Mouse (Mus musculus) midbrain, embryonic 11.5 days (tissue): ENCODE results near the gene Fsd2. TPM values are rescaled to one million over a fixed set of nuclear protein-coding genes. Genes with fewer than 3 reads are reported as not detected.

Experiments used
- ATAC-seq: fragments of 200-750 bp; cut with Nextera tagmentation; 2 replicates; pipeline ENCODE4 v1.8.0; 2017; ENCODE audit warnings: moderate TSS enrichment, moderate library complexity; ENCODE audit not compliant: low FRiP score
- DNase-seq: peaks from one replicate; pipeline ENCODE4 v3.0.0; 2015; ENCODE audit warnings: low spot score; ENCODE audit errors: missing footprints
- H3K27ac ChIP-seq: fragments of 300-500 bp; sonication (generic); 2 replicates; pipeline ENCODE4 v1.5.1; 2014; ENCODE audit warnings: low read depth, low read length
- H3K27me3 ChIP-seq: fragments of 300-500 bp; sonication (generic); 2 replicates; pipeline ENCODE4 v1.6.1; 2014; ENCODE audit warnings: mild to moderate bottlenecking, low read length, moderate library complexity, mixed read lengths; ENCODE audit not compliant: control insufficient read depth, insufficient read depth
- H3K36me3 ChIP-seq: fragments of 300-500 bp; sonication (generic); 2 replicates; pipeline ENCODE4 v1.6.1; 2014; ENCODE audit warnings: mild to moderate bottlenecking, low read length, moderate library complexity, mixed read lengths; ENCODE audit not compliant: control insufficient read depth, insufficient read depth
- H3K4me1 ChIP-seq: fragments of 300-500 bp; sonication (generic); 2 replicates; pipeline ENCODE4 v1.6.1; 2014; ENCODE audit warnings: low read length; ENCODE audit not compliant: control insufficient read depth, insufficient read depth
- H3K4me2 ChIP-seq: fragments of 300-500 bp; sonication (generic); 2 replicates; pipeline ENCODE4 v1.6.1; 2014; ENCODE audit warnings: mild to moderate bottlenecking, moderate library complexity
- H3K4me3 ChIP-seq: fragments of 300-500 bp; sonication (generic); 2 replicates; pipeline ENCODE4 v1.5.1; 2014; ENCODE audit warnings: low read depth, low read length
- H3K9ac ChIP-seq: fragments of 300-500 bp; sonication (generic); 2 replicates; pipeline ENCODE4 v1.6.1; 2014; ENCODE audit warnings: low read length
- H3K9me3 ChIP-seq: fragments of 300-500 bp; sonication (generic); 2 replicates; pipeline ENCODE4 v1.6.1; 2016; ENCODE audit warnings: low read length; ENCODE audit not compliant: control insufficient read depth
- WGBS: fragments of 180-500 bp; shearing (Covaris S2); extraction: QIAGEN DNeasy Blood & Tissue Kit; methylation state at CpG from one replicate; pipeline ENCODE4 v1.1.7; 2014; 5-methylcytosine and 5-hydroxymethylcytosine counted together
- polyA plus RNA-seq: library from polyadenylated mRNA; unstranded; fragments of >200 nt; fragmentation: Nextera tagmentation; extraction: Ambion mirVana; gene quantifications from 2 replicates; pipeline ENCODE4 v1.2.1, GENCODE M21; 2014

Fsd2 gene
- polyA plus RNA-seq, 1 experiment from 2014 or later: 0.08 TPM

DNA sequence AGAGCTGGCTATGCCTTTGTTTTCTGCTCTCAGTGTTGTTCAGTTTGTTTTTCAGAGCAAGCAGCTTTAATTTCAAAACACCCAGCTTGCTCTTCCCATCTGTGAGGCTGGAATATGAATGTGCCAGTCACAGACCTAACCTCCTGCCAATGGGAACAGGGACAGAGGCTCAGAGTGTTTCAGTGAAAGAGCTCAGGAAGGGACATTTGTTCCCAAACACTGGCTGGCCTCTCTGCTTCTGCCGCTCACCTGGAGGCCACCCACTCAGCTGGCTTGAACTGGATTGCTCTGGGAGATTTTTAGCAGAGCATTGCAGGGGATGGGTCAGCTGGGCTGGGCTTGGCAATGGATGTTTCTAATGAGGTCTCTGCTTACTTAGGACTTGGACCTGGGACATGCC is 25.7 kb downstream of the Fsd2 start:
- H3K36me3 ChIP-seq: no peaks in the 10 kb centered on the region
- no peak overlapping the region for H3K9ac ChIP-seq
- no peak overlapping the region for H3K4me3 ChIP-seq
- no peak overlapping the region for H3K27ac ChIP-seq
- no peak overlapping the region for H3K4me2 ChIP-seq
- 0 out of 2 replicates have a peak, but pooled peaks cover 2% of the 10 kb centered on the region for H3K4me1 ChIP-seq
- H3K9me3 ChIP-seq: no peaks in the 10 kb centered on the region
- H3K27me3 ChIP-seq: no peaks in the 10 kb centered on the region
- 75% methylated on average over 1 of the region's 1 CpGs for WGBS
- ATAC-seq (no peak), DNase-seq (peak; percentile 61)

DNA sequence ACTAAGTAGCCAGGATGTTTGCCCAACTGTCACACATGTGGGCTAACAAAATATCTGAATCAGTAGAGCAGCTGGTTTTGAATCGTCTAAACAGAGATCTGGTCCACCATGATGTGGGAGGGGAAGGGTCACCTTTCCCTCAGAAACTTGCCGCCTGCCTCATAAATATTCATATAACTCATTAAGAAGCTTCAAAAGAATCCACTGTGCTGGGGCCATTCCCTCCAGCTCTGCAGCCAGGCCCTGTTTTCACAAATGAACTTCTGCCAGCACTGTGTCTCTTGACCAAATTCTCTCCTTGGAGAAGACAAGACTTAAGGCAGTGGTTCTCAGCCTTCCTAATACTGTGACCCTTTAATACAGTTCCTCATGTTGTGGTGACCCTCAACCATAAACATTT is 27.2 kb downstream of the Fsd2 start:
- ATAC-seq: peak; percentile 67; the same call in 1 of the 2 replicates
- Histone ChIP-seq H3K27me3 (no peaks in the 10 kb centered on the region), H3K4me1 (0 out of 2 replicates have a peak, but pooled peaks cover 2% of the 10 kb centered on the region), H3K9me3 (no peaks in the 10 kb centered on the region), H3K4me3 (no peak overlapping the region), H3K36me3 (no peaks in the 10 kb centered on the region; the same call in 1 of the 2 replicates), H3K27ac (no peak overlapping the region), H3K4me2 (no peak overlapping the region), H3K9ac (no peak overlapping the region)
- WGBS: 17% methylated on average over 2 of the region's 2 CpGs
- no peak for DNase-seq

DNA sequence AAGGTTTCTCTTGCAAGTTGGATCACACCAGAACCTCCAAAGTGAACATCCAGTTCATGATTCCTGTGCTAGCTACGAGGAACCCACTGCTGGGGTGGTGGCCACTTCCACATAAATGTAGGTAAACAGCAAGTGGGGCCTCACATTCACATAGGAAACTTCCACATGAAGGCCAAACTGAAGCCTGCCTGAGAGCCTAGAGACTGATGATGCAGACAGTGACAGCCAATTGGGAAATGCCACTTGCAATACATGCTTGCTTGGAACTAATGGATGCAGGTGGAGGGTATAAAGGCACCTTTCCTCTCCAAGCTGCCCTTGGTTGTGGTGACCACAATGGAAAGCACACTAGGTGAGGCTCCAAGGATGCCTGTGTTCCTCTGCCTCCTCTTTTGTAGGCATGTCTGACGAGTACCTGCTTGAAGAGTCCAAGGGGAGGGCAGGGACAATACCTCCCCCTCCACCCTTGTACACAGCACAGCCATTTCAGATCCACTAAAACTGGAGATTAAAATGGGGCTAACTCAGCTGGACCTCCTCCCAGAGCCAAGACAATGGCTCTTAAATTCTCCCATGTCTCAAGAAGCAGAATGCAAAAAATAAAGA is 28.6 kb downstream of the Fsd2 start:
- Histone ChIP-seq H3K4me1 (0 out of 2 replicates have a peak, but pooled peaks cover 2% of the 10 kb centered on the region), H3K9me3 (no peaks in the 10 kb centered on the region), H3K4me3 (no peak overlapping the region), H3K4me2 (no peak overlapping the region), H3K27ac (no peak overlapping the region), H3K36me3 (peaks cover 6% of the 10 kb centered on the region; the same call in 1 of the 2 replicates), H3K9ac (no peak overlapping the region), H3K27me3 (no peaks in the 10 kb centered on the region)
- DNase-seq: peak; percentile 83
- ATAC-seq: no peak
- WGBS: 80% methylated on average over 2 of the region's 2 CpGs

DNA sequence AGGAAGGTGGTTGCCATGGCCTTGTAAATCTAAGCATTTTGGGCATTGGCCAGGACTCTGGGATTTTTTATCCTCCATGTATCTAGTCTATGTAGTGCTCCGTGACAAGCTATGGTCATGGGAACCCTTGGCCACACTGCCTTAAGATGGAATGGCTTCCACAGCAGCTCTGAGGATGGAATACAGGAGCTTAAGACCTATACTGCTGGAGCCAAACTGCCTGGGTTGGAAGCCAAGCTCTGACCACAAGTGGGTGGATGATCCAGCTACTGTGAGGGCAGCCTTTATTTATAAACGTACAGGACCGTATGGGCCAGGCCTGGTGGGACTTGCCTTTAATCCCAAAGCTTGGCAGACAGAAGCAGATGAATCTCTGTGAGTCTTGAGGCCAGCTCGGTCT is 30.3 kb downstream of the Fsd2 start:
- Histone ChIP-seq H3K9ac (no peak overlapping the region), H3K4me2 (no peak overlapping the region), H3K27me3 (no peaks in the 10 kb centered on the region), H3K36me3 (peaks cover 12% of the 10 kb centered on the region; the same call in 1 of the 2 replicates), H3K4me3 (no peak overlapping the region), H3K27ac (no peak overlapping the region), H3K4me1 (0 out of 2 replicates have a peak, but pooled peaks cover 2% of the 10 kb centered on the region), H3K9me3 (no peaks in the 10 kb centered on the region)
- 93% methylated on average over 4 of the region's 4 CpGs for WGBS
- DNase-seq: peak; percentile 49
- ATAC-seq: no peak

DNA sequence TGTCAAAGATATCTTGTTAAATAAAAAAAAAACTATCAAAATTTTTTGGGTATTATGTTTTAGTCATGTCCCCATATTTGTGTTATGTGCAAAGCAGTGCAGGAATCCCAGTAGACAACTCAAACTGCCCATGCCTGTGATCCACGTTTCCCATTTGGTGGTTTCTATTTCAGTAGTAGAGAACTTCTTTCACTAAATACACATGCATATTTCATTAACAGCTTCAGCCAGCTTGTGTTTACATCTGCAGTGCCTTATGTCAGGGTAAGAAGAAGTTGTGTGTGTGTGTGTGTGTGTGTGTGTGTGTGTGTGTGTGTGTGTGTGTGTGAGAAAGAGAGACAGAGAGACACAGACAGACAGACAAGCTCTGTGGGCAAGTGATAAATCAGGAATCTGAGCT is 35.3 kb downstream of the Fsd2 start:
- H3K4me3 ChIP-seq: no peak overlapping the region
- H3K36me3 ChIP-seq: peaks cover 14% of the 10 kb centered on the region; the same call in 1 of the 2 replicates
- H3K9me3 ChIP-seq: no peaks in the 10 kb centered on the region
- no peak overlapping the region for H3K4me2 ChIP-seq
- DNase-seq: peak; percentile 56
- H3K27ac ChIP-seq: no peak overlapping the region
- 96% methylated on average over 1 of the region's 1 CpGs for WGBS
- ATAC-seq: no peak
- no peak overlapping the region for H3K9ac ChIP-seq
- H3K27me3 ChIP-seq: no peaks in the 10 kb centered on the region
- H3K4me1 ChIP-seq: no peaks in the 10 kb centered on the region

DNA sequence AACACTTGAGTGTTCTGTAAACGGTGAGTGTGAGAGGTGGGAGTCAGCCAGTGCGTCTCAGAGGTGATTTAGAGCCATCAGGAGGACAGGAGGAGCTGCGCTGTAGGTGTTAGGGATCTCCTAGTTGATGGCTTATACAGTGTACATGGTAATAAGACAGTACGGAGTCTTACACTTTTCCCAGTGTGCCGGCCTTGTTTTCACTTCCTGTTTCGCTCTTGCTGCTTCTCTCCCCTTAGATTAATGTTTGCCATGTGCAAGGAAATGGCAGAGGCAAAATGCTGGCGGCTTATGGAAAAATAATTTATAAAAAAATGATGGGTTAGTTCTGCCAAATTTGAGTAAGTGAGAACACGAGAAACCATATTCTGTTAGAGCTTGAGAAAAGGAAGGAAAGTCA is 37.8 kb downstream of the Fsd2 start:
- Histone ChIP-seq H3K36me3 (peaks cover 13% of the 10 kb centered on the region; the same call in 1 of the 2 replicates), H3K4me2 (no peak overlapping the region), H3K27me3 (no peaks in the 10 kb centered on the region), H3K4me3 (no peak overlapping the region), H3K4me1 (peaks cover 10% of the 10 kb centered on the region), H3K9ac (no peak overlapping the region), H3K27ac (no peak overlapping the region), H3K9me3 (no peaks in the 10 kb centered on the region)
- DNase-seq (no peak), ATAC-seq (no peak)
- WGBS: 94% methylated on average over 8 of the region's 8 CpGs

DNA sequence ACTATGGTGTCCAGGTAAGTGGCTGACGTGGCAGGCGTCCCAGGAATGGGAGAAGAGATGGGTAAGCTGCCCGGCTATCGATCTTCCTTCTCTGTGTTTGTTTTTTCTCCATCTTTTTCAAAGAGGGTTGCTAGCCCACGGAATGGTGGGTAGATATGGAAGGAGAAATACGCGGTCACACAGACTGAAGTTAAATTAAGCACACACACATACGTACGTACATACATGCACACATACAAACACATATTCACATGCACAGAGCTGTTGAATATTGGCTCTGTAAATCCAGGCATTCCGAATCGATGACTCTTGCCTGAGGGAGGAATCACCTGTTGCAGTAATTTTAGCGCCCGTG is 43.1 kb downstream of the Fsd2 start:
- H3K4me3 ChIP-seq: peak overlapping the region; percentile 49
- DNase-seq (no peak), ATAC-seq (peak; percentile 41)
- H3K27me3 ChIP-seq: no peaks in the 10 kb centered on the region
- peak overlapping the region; percentile 79 for H3K9ac ChIP-seq
- WGBS: 14% methylated on average over 13 of the region's 13 CpGs
- H3K36me3 ChIP-seq: no peaks in the 10 kb centered on the region
- no peak overlapping the region; the same call in 1 of the 2 replicates for H3K27ac ChIP-seq
- no peaks in the 10 kb centered on the region for H3K9me3 ChIP-seq
- peak overlapping the region; percentile 86 for H3K4me2 ChIP-seq
- peaks cover 15% of the 10 kb centered on the region for H3K4me1 ChIP-seq

DNA sequence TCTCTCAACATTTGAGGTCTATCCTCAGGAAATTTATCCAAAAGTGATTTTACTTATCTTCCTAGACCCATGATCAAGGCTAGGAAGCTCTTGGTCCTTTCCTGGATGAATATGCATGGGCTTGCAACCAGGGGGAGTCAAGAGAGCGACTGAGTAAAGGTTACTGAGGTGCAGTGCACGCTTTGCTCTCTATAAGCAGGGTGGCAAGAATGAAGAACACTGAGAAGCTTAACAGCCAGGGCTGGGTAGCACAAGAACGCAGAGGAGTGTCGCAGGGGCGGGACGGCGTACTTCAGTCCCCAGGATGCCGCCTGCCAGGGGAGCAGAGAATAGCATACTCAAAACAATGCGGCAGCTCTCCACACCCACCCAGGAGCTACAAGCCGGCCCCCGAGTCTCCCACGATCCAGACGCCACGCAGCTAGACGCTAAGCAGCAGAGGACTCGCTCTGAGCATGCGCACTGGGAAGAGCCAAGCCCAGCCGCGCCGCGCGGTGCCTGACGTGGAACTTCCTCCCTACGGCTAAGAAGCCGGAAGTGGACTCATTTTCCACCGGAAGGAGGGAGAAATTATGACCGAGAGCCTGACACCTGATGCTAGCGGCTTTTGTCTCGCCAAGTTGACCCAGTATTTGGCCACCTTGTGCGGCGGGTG is 43.6 kb downstream of the Fsd2 start:
- Histone ChIP-seq H3K27me3 (no peaks in the 10 kb centered on the region), H3K9me3 (no peaks in the 10 kb centered on the region), H3K9ac (peak overlapping the region; percentile 79), H3K4me3 (peak overlapping the region; percentile 49), H3K36me3 (no peaks in the 10 kb centered on the region), H3K4me2 (peak overlapping the region; percentile 86), H3K4me1 (peaks cover 15% of the 10 kb centered on the region), H3K27ac (peak overlapping the region; percentile 85)
- ATAC-seq (peak; percentile 97), DNase-seq (peak; percentile 99)
- WGBS: under 1% methylated on average over 31 of the region's 31 CpGs
